Mouse (Mus musculus) cerebellum, adult 18-20 months (tissue): ENCODE data around the gene Pde4d.
A peak's percentile ranks its signal among the peaks of the same experiment; 100 is the strongest.

ENCODE experiments used
- DNase-seq, 2 experiments: peaks; one replicate each; pipeline ENCODE4 v3.0.0; 2021

Pde4d gene

GRCm38 (mm10) chr13:108839142-108839541 is 389.4 kb downstream of the Pde4d start:
- DNase-seq = no peak

GRCm38 (mm10) chr13:108854090-108854489 is 404.3 kb downstream of the Pde4d start:
- DNase-seq = no peak

- DNase-seq = peak; percentile 14 to 23
Measured at GRCm38 (mm10) chr13:108856776-108857435, 407.2 kb downstream of the Pde4d start.

GRCm38 (mm10) chr13:108859336-108859735 is 409.6 kb downstream of the Pde4d start:
- DNase-seq = no peak

- no peak for DNase-seq
Measured at GRCm38 (mm10) chr13:108860737-108861136, 411.0 kb downstream of the Pde4d start.

GRCm38 (mm10) chr13:108861707-108862106 is 412.0 kb downstream of the Pde4d start:
- no peak for DNase-seq

- DNase-seq = no peak
Measured at GRCm38 (mm10) chr13:108862173-108862572, 412.4 kb downstream of the Pde4d start.

GRCm38 (mm10) chr13:108900160-108900559 is 450.4 kb downstream of the Pde4d start:
- no peak for DNase-seq

- DNase-seq = no peak
Measured at GRCm38 (mm10) chr13:108905121-108905520, 455.4 kb downstream of the Pde4d start.

GRCm38 (mm10) chr13:108909193-108909592 is 459.4 kb downstream of the Pde4d start:
- DNase-seq = no peak

- no peak for DNase-seq
Measured at GRCm38 (mm10) chr13:108914626-108915025, 464.9 kb downstream of the Pde4d start.

GRCm38 (mm10) chr13:108921146-108921545 is 471.4 kb downstream of the Pde4d start:
- DNase-seq = no peak

- DNase-seq = no peak
Measured at GRCm38 (mm10) chr13:108934854-108935253, 485.1 kb downstream of the Pde4d start.

- DNase-seq = no peak
Measured at GRCm38 (mm10) chr13:108937272-108937671, 487.5 kb downstream of the Pde4d start.

GRCm38 (mm10) chr13:108952911-108953310 is 503.2 kb downstream of the Pde4d start:
- DNase-seq = no peak

GRCm38 (mm10) chr13:108956059-108956458 is 506.3 kb downstream of the Pde4d start:
- DNase-seq = no peak

- DNase-seq = no peak
Measured at GRCm38 (mm10) chr13:108964056-108964455, 514.3 kb downstream of the Pde4d start.

- DNase-seq = no peak
Measured at GRCm38 (mm10) chr13:108981144-108981543, 531.4 kb downstream of the Pde4d start.

GRCm38 (mm10) chr13:108998739-108999138 is 549.0 kb downstream of the Pde4d start:
- no peak for DNase-seq

GRCm38 (mm10) chr13:109024703-109025102 is 575.0 kb downstream of the Pde4d start:
- DNase-seq = no peak

- DNase-seq = peak; percentile 34 to 36
Measured at GRCm38 (mm10) chr13:109047126-109047525, 597.4 kb downstream of the Pde4d start.

GRCm38 (mm10) chr13:109052805-109053204 is 603.1 kb downstream of the Pde4d start:
- no peak for DNase-seq

GRCm38 (mm10) chr13:109053242-109054018 is 603.7 kb downstream of the Pde4d start:
- DNase-seq = peak; percentile 67 to 76

GRCm38 (mm10) chr13:109058045-109058444 is 608.3 kb downstream of the Pde4d start:
- no peak for DNase-seq
